Mouse (Mus musculus) layer of hippocampus, postnatal 10 days (tissue): ENCODE data around the gene Dnal1. TPM values are rescaled to one million over a fixed set of nuclear protein-coding genes. Genes with fewer than 3 reads are reported as not detected.
"Not testable (repeated sequence)": the region's sequence is repeated elsewhere in the genome, so short reads cannot be mapped to it uniquely, and the experiment has no call there.

Experiments
- DNase-seq, 2 experiments: peaks; one replicate each; pipeline ENCODE4 v3.0.0; 2021; ENCODE audit warnings: low spot score in 2 of 2
- long read RNA-seq: library from polyadenylated mRNA; stranded (forward); transcript quantifications from one replicate; pipeline ENCODE4 v2.0.0, GENCODE M21; 2023
- total RNA-seq, 2 experiments: library from RNA; stranded (reverse); gene quantifications; 2 replicates each; pipeline ENCODE4 v1.2.3; 2021

Dnal1 gene
- total RNA-seq = 10 to 100 TPM; 80.0 to 82.5 TPM
- long read RNA-seq, partial matches to known transcripts = 1 of 9 reads
- long read RNA-seq, other reads (novel, unspliced or antisense) = 8 of 9 reads

DNA sequence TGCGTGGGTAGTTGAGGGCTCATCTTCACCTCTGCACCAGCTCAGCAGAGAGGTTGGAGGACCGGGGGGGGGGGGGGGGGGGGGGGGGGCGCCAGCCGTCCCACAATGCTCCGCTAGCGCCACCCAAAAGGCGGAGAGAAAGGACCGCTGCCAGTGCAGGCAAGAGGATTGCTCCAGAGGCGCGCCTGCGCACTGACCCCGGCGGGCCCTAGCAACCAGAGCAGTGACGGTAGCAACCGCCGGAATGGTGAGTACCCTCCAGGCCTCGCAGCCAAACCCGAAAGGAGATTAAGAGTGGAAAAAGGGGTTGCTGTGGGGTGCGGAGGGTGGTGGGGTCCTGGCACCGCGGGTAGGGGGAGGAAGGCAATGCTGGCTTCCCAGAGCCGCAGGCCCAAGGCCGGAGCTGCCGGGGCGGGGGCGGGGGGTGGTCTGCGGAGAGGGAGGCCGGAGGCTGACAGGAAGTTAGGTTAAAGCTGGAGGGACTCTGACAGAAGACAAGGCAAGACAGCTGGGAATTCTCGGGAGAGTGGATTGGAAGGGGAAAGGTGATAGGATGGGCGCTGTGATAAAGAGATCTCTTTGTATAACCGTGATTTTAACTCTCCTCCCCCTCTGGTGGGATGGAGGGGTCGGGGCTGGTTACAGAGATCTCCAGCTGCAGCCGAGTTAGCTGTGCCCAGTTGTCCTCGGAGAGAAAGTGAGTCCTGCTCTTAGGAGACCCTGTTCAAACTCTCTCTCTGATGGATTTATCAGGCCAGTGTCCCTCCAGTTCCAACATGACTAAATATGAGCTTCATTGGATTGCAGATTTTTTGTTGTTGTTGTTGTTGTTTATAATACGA lies at the start of gene Dnal1:
TSS of gene Dnal1 (plus strand) at position 214 of the 842 bp plus-strand sequence.
- peak; percentile 86 to 89 for DNase-seq

GRCm38 (mm10) chr12:84064621-84065020 lies 49.5 kb upstream of the Dnal1 start:
- DNase-seq = no peak

DNA sequence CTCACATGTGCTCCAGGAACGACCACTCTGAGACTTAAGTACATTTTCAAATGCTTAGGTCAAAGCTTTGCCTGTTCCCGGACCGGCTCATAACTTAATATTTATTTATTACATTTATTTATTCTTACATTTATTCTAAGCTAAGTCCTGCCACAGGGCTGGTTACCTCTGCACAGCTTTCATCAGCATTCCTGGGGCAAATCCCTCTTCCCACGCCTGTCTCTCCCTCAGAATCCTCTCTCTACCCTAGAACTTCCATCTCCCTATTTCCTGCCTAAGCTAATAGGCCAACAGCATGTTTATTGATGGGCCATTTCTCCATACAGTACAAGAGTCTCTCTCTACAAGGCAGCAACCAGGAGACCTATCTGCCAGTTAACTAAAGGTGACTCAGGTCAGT lies 46.4 kb upstream of the Dnal1 start:
- DNase-seq = no peak

GRCm38 (mm10) chr12:84068296-84068695 lies 45.9 kb upstream of the Dnal1 start:
- DNase-seq = no peak

GRCm38 (mm10) chr12:84068986-84069385 lies 45.2 kb upstream of the Dnal1 start, which contains the start of gene Acot5:
Gene Acot5 (plus strand): TSS chr12:84069325.
- DNase-seq = no peak

DNA sequence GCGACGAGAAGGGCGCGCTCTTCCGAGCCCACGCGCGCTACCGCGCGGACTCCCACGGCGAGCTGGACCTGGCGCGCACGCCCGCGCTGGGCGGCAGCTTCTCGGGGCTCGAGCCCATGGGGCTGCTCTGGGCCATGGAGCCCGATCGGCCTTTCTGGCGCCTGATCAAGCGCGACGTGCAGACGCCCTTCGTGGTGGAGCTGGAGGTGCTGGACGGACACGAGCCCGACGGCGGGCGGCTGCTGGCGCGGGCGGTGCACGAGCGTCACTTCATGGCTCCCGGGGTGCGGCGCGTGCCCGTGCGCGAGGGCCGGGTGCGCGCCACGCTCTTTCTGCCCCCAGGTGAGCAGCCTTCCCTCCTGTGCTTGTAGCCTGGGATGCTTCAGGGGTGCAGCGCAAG lies 44.6 kb upstream of the Dnal1 start:
- DNase-seq = peak; percentile 36 to 46

GRCm38 (mm10) chr12:84071696-84072095 lies 42.5 kb upstream of the Dnal1 start:
- no peak for DNase-seq

DNA sequence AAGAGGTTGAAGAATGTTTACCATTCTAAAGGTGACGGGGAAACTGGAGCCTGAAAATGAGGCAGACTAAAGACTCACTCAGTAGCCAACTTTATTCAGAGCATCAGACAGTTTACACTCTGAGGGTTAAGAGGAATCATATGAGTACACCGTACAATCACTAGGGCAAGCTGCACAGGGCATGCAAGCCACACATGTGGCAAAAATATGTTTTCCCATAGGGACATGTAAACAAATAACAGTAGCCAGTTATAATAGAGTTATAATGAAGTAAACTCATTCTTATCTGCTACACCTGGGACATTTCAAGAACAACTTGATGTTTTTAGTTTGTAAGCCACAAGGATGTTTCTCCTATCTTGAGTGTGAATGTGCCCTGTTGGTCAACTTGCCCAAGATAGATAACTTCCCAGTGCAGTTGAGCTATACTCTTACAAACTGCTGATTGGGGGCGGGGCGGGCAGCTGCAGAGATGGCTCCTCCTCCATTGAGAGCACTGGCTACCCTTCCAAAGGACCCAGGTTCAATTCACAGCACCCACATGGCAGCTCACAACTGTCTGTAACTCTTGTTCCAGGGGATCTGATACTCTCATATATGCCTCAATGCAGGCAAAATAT lies 36.7 kb upstream of the Dnal1 start:
- no peak for DNase-seq

GRCm38 (mm10) chr12:84083842-84084241 lies 30.3 kb upstream of the Dnal1 start:
- DNase-seq = no peak

GRCm38 (mm10) chr12:84084581-84084980 lies 29.6 kb upstream of the Dnal1 start:
- no peak for DNase-seq

- DNase-seq = not testable (repeated sequence)
These were observed 19.5 kb upstream of the Dnal1 start for GRCm38 (mm10) chr12:84094666-84095065.

DNA sequence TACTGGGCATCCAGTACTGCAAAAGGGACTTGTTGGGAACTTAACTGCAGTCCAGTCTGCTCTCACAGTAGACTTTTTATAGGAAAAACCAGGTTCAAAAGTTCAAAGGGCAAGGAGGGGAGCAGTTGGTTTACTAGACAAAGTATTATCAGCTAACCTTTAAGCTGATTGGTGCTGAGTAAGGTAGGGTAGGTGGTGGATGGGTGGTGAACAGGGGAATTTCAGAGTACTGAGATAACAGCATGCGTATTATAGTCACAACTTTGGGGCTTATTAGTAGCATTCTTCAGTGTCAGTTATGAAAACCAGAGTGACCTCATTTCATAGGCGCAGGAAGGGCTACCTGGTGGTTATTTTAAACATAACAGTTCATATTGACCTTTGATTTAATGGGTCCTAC lies 14.6 kb upstream of the Dnal1 start:
- DNase-seq = no peak

DNA sequence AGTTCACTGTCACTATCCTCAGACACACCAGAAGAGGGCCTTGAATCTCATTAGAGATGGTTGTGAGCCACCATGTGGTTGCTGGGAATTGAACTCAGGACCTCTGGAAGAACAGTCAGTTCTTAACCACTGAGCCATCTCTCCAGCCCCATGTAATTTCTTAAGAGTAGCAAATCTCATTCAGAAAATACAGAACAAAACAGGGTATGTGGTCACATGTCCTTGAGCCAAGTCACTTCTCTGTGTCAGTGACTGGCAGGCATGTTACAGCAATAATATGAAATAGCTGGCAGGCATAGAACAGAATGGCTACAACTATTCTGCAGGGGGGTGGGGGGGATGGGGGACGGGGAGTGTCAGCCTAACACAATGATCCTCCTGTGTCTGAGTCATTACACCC lies 14.1 kb upstream of the Dnal1 start:
- no peak for DNase-seq

DNA sequence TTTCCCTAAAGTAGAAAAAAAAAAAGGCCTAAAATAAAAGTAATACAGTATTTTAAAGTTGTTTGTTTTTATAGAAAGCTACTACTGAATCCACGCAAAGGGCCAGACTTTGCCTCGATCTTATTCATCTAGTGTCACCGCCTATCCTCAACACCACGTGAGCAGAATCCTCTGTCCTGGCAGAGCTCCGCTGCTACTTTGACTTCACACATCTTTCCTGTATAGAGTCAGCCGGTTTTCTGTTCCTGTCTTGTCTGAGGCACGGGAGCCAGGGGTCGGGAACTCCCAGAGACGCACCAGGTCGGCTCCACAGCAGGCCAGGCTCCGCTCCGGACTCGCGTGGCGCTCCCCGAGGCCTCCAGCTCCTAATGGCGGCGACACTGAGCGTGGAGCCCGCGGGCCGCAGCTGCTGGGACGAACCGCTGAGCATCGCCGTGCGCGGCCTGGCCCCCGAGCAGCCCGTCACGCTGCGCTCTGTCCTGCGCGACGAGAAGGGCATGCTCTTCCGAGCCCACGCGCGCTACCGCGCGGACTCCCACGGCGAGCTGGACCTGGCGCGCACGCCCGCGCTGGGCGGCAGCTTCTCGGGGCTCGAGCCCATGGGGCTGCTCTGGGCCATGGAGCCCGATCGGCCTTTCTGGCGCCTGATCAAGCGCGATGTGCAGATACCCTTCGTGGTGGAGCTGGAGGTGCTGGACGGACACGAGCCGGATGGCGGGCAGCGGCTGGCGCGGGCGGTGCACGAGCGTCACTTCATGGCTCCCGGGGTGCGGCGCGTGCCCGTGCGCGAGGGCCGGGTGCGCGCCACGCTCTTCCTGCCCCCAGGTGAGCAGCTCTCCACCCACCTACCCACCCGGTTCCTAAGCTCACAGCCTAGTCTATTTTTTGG lies 13.3 kb upstream of the Dnal1 start, which contains the start of gene Acot6:
TSS of gene Acot6 (plus strand) at position 51 of the 889 bp plus-strand sequence.
- DNase-seq = peak; percentile 48 to 65

DNA sequence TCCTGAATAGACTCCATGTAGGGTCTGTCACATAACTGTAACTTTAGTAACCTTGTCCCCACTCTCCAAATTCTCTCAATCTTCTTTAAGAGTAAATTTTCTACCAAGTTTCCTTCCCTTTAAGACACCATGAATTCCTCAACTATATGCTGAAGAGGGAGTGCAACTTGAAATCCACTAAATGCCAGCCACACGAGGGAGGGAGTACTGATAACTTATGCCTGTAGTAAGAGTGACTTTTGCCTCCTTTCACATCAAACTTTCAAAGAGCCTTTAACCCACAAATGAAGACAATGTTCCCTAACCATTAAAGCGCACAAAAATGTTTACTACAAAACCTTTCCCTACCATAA lies 12.7 kb upstream of the Dnal1 start:
- no peak for DNase-seq

- DNase-seq = no peak
These were observed 7.2 kb upstream of the Dnal1 start for GRCm38 (mm10) chr12:84107012-84107411.

DNA sequence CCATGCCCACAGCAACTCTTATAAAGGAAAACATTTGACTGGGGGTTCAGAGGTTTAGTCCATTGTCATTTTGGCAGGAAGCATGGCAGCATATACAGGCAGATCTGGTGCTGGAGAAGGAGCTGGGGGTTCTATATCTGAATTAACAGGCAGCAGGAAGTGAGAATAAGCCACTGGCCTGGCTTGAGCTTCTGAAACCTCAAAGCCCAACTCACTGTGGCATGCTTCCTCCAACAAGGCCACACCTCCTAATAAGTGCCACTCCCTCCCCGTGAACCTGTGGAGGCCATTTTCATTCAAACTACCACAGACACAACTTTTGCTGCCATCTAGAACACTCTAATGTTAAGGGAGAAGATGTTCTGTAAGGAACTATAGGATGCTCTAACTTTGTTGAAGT lies 6.5 kb upstream of the Dnal1 start:
- no peak for DNase-seq

GRCm38 (mm10) chr12:84109924-84110323 lies 4.2 kb upstream of the Dnal1 start:
- no peak for DNase-seq

GRCm38 (mm10) chr12:84110814-84111213 lies 3.4 kb upstream of the Dnal1 start:
- no peak for DNase-seq

GRCm38 (mm10) chr12:84113676-84114075 lies 490 bp upstream of the Dnal1 start:
- no peak for DNase-seq

DNA sequence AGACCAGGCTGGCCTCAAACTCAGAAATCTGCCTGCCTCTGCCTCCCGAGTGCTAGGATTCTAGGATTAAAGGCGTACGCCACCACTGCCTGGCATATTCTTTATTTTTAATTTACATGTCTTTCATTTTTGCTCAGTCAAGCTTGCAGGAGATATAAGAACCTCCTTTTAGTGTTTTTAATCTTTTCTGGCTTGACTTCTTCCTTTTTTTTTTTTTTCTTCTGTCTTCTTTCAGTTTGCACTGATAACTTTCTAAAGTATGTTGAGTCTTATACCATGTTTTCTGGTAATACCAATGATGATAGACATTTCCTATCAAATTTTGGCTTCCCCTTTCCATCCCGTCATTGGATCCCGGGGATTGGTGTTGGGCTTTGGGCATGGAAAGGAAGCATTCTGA lies 5.4 kb downstream of the Dnal1 start:
- DNase-seq = no peak
